Mouse (Mus musculus): ENCODE data around the gene Vax2. TPM values are rescaled to one million over a fixed set of nuclear protein-coding genes. Genes with fewer than 3 reads are reported as not detected.
A peak's percentile ranks its signal among the peaks of the same experiment; 100 is the strongest.

The Vax2 gene
- polyA plus RNA-seq, 1 experiment from 2014 or later, result not detected

GRCm38 (mm10) chr6:83701001-83701400 is 10.1 kb upstream of the Vax2 start:
- H3K4me3 ChIP-seq, result no peak overlapping the region
- DNase-seq (ENCODE audit: low spot score), result no peak

DNA sequence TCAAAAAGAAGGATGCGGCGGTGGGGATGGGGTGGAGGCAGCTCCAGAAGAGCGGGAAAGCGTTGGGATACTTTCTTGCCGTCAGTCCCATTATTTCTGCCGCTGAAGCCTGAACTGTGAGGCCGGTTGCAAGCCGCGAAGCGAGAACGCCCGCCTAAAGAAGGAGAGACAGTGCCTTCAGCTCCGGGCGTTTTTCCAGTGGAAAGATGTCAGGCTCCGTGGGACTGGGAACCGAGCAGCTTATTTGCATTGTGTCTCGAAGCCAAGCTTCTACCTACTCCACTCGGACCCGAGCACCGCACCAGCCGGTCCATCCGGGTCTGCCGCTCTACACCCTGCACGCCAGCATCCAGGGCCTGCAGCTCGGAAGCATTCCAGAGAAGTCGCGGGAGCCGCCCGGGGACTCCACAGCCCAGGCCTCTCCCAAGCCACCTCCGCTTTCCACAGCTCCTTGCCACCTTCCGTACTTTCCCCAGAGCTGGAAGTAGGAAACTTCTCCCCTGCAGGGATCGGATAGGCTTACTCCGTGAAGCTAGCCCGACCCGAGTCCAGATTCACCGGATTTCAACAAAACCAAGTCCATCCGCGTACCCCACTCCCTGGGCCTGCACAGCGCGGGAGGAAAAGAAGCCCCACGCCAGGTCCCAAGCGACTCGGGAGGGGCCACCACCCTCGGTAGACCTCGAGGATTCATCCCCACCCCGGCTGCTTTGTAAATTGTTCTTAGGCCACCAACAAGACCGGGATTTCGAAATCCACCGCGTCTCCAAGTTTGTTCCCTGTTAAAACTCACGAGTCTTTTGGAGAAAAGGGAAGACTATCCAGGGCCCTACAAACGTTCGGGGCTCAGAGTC is 8.7 kb upstream of the Vax2 start:
- Histone ChIP-seq H3K9me3 (no peaks in the 10 kb centered on the region), H3K27ac (no peak overlapping the region; the same call in 1 of the 2 replicates), H3K27me3 (ENCODE audit: insufficient read depth, poor library complexity, severe bottlenecking) (peaks cover 96% of the 10 kb centered on the region), H3K4me1 (peaks cover 8% of the 10 kb centered on the region; the same call in 1 of the 2 replicates), H3K4me3 (peak overlapping the region; percentile 28; the same call in 1 of the 2 replicates), H3K36me3 (no peaks in the 10 kb centered on the region)
- DNase-seq (ENCODE audit: low spot score), result no peak
- WGBS, result under 1% methylated on average over 53 of the region's 53 CpGs

More at GRCm38 (mm10) chr6:83701001-83701400, 10.1 kb upstream of the Vax2 start:
- no peak overlapping the region for H3K27ac ChIP-seq
- H3K9me3 ChIP-seq, result no peaks in the 10 kb centered on the region
- WGBS, result under 1% methylated on average over 11 of the region's 11 CpGs
- peaks cover 96% of the 10 kb centered on the region for H3K27me3 ChIP-seq (ENCODE audit: insufficient read depth, poor library complexity, severe bottlenecking)
- no peaks in the 10 kb centered on the region for H3K36me3 ChIP-seq
- H3K4me1 ChIP-seq, result peaks cover 8% of the 10 kb centered on the region; the same call in 1 of the 2 replicates

- H3K4me1 ChIP-seq, result peaks cover 8% of the 10 kb centered on the region; the same call in 1 of the 2 replicates
- H3K9me3 ChIP-seq, result no peaks in the 10 kb centered on the region
- no peak overlapping the region for H3K4me3 ChIP-seq
- H3K36me3 ChIP-seq, result no peaks in the 10 kb centered on the region
- H3K27me3 ChIP-seq (ENCODE audit: insufficient read depth, poor library complexity, severe bottlenecking), result peaks cover 96% of the 10 kb centered on the region
- 1% methylated on average over 27 of the region's 27 CpGs for WGBS
- H3K27ac ChIP-seq, result no peak overlapping the region
- no peak for DNase-seq (ENCODE audit: low spot score)
These were observed 7.9 kb upstream of the Vax2 start for GRCm38 (mm10) chr6:83703000-83703721.

GRCm38 (mm10) chr6:83703722-83704078 is 7.4 kb upstream of the Vax2 start:
- H3K9me3 ChIP-seq, result no peaks in the 10 kb centered on the region
- peaks cover 96% of the 10 kb centered on the region for H3K27me3 ChIP-seq (ENCODE audit: insufficient read depth, poor library complexity, severe bottlenecking)
- H3K27ac ChIP-seq, result no peak overlapping the region
- no peak for DNase-seq (ENCODE audit: low spot score)
- under 1% methylated on average over 10 of the region's 10 CpGs for WGBS
- no peak overlapping the region for H3K4me3 ChIP-seq
- H3K36me3 ChIP-seq, result no peaks in the 10 kb centered on the region
- H3K4me1 ChIP-seq, result peaks cover 8% of the 10 kb centered on the region; the same call in 1 of the 2 replicates

GRCm38 (mm10) chr6:83704294-83704693 is 6.8 kb upstream of the Vax2 start:
- Histone ChIP-seq H3K9me3 (no peaks in the 10 kb centered on the region), H3K4me1 (peaks cover 8% of the 10 kb centered on the region; the same call in 1 of the 2 replicates), H3K27ac (no peak overlapping the region), H3K36me3 (no peaks in the 10 kb centered on the region), H3K27me3 (ENCODE audit: insufficient read depth, poor library complexity, severe bottlenecking) (peaks cover 96% of the 10 kb centered on the region), H3K4me3 (no peak overlapping the region)
- WGBS, result 11% methylated on average over 1 of the region's 1 CpGs
- no peak for DNase-seq (ENCODE audit: low spot score)

DNA sequence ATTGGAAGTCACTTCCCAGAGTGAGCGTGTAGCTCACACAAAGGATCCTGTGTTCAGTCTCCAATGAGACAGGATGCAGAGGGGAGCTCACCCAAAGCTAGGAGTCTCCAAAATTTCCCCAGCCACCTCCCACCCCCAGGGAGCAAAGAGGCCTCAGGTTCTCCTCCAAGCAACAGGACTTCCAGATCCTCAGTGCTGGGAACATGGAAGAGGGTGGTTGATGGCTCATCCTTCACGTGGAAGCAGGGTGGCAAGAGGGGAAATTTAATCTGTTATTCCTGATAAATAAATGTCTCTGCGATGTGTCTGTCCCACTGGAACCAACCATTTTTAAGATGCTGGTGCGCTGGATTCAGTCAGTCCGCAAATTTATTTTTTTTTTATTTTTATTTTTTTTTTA is 6.4 kb upstream of the Vax2 start:
- Histone ChIP-seq H3K27ac (no peak overlapping the region), H3K27me3 (ENCODE audit: insufficient read depth, poor library complexity, severe bottlenecking) (peaks cover 96% of the 10 kb centered on the region), H3K36me3 (no peaks in the 10 kb centered on the region), H3K9me3 (no peaks in the 10 kb centered on the region), H3K4me3 (no peak overlapping the region), H3K4me1 (peaks cover 8% of the 10 kb centered on the region; the same call in 1 of the 2 replicates)
- DNase-seq (ENCODE audit: low spot score), result no peak
- 22% methylated on average over 5 of the region's 5 CpGs for WGBS

DNA sequence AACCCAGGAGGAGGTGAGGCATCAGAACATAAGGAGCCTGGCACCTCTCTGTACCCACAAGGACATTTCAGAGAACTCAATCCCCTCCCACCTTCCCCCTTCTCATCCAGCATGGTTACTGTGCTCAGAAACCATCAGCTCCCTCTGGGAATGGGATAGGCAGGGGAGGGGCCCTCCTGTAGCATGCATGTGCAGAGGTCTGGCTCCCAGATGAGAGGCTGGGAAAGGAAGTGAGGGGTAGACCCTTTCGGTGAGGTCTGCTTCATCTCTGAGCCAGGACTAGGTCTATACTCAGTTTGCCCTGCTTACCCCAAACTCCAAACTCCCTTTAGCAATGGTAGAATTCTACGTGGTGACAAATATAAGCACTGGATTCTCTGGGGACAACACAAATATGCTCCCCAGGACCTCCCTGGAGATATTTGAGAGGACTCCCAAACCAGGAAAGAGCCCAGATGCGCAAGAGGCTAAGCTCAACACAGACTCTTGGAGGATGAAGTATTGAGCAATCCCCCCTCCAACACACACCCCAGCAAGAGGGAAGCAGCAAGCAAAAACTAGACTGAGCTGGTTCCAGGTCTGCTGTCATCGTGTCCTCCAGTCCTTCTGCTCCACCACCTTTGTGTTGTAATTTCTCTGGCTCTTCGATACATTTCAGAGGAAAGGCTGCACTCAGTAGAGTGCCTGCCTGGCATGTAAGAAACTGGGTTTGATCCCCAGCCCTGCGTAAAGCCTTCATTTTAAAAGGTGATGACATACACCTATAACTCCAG is 3.1 kb upstream of the Vax2 start:
- Histone ChIP-seq H3K4me1 (peaks cover 23% of the 10 kb centered on the region), H3K36me3 (no peaks in the 10 kb centered on the region), H3K27me3 (ENCODE audit: insufficient read depth, poor library complexity, severe bottlenecking) (peaks cover 99% of the 10 kb centered on the region), H3K9me3 (no peaks in the 10 kb centered on the region), H3K4me3 (no peak overlapping the region), H3K27ac (no peak overlapping the region)
- no peak for DNase-seq (ENCODE audit: low spot score)
- 7% methylated on average over 6 of the region's 6 CpGs for WGBS

DNA sequence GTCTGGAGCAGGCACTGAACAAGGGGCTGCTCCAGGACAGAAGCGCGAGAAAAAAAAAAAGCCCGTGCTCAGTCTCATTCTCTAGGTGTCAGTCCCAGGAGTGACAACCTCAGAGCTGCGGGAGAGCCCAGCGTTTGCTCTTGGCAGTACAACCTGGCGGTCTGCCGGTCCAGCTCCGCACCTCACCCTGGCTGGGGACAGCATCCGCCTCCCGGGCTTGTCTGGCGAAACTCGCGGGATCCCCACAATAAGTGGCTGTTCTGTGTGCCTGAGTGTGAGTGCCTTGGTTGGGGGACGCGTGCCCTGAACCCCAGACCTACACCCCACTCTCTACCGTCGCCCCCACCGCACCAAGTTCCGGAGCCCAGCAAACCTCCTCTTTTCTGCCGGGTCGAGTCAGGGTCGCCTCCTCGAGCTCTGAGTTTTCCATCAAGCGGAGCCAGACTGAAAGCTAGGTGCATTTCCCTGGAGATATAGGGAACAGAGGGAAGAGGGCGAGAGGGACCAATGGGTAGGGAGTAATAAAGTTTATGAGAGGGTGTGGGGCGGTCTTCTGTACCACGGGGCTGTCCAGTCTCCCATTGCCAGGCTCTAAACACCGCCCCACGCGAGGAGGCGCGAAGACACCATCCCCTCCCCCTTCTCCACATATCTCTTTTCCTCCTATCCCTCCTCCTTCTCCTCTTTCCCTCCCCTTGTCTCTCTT is 550 bp upstream of the Vax2 start:
- Histone ChIP-seq H3K27ac (no peak overlapping the region), H3K27me3 (ENCODE audit: insufficient read depth, poor library complexity, severe bottlenecking) (peaks cover 100% of the 10 kb centered on the region), H3K9me3 (no peaks in the 10 kb centered on the region), H3K4me3 (peak overlapping the region; percentile 65), H3K36me3 (no peaks in the 10 kb centered on the region), H3K4me1 (peaks cover 24% of the 10 kb centered on the region)
- no peak for DNase-seq (ENCODE audit: low spot score)
- WGBS, result 1% methylated on average over 32 of the region's 32 CpGs

GRCm38 (mm10) chr6:83711725-83712475 is 836 bp downstream of the Vax2 start:
- Histone ChIP-seq H3K9me3 (no peaks in the 10 kb centered on the region), H3K36me3 (no peaks in the 10 kb centered on the region), H3K4me3 (peak overlapping the region; percentile 65), H3K4me1 (peaks cover 30% of the 10 kb centered on the region), H3K27ac (no peak overlapping the region; the same call in 1 of the 2 replicates), H3K27me3 (ENCODE audit: insufficient read depth, poor library complexity, severe bottlenecking) (peaks cover 97% of the 10 kb centered on the region)
- WGBS, result 1% methylated on average over 45 of the region's 45 CpGs
- DNase-seq (ENCODE audit: low spot score), result no peak

GRCm38 (mm10) chr6:83713271-83714136 is 2.4 kb downstream of the Vax2 start:
- WGBS, result 1% methylated on average over 12 of the region's 12 CpGs
- Histone ChIP-seq H3K4me1 (peaks cover 30% of the 10 kb centered on the region), H3K9me3 (no peaks in the 10 kb centered on the region), H3K36me3 (no peaks in the 10 kb centered on the region), H3K27me3 (ENCODE audit: insufficient read depth, poor library complexity, severe bottlenecking) (peaks cover 97% of the 10 kb centered on the region), H3K4me3 (no peak overlapping the region), H3K27ac (no peak overlapping the region)
- DNase-seq (ENCODE audit: low spot score), result no peak

Data from heart, embryonic 10.5 days (tissue).